Mouse (Mus musculus): ENCODE data around the gene Nod2. TPM values are rescaled to one million over a fixed set of nuclear protein-coding genes. Genes with fewer than 3 reads are reported as not detected.

Nod2 gene
- polyA plus RNA-seq (2014; fragmentation: Illumina TruSeq; extraction: RNeasy Lipid Tissue Mini Kit (QIAGEN cat#74804); ENCODE audit: low read depth, low replicate concordance) = 1.0 TPM

GRCm38 (mm10) chr8:88646837-88647778 lies at the start of gene Nod2:
TSS of gene Nod2 (plus strand) at chr8:88647315.

GRCm38 (mm10) chr8:88635474-88636397 lies 11.4 kb upstream of the Nod2 start, which contains the start of gene Snx20:
TSS of gene Snx20 (minus strand) at chr8:88636128.

GRCm38 (mm10) chr8:88696721-88697641 lies 49.9 kb downstream of the Nod2 start, which contains the start of gene Cyld:
TSS of gene Cyld (plus strand) at chr8:88697028.

Other genes starting within 250 kb of the Nod2 start
- gene Nkd1, start 126.0 kb upstream of the Nod2 start, polyA plus RNA-seq (2014; fragmentation: Illumina TruSeq; extraction: RNeasy Lipid Tissue Mini Kit (QIAGEN cat#74804); ENCODE audit: low read depth, low replicate concordance) = 1.7 TPM
- gene Snx20, start 11.2 kb upstream of the Nod2 start, polyA plus RNA-seq (2014; fragmentation: Illumina TruSeq; extraction: RNeasy Lipid Tissue Mini Kit (QIAGEN cat#74804); ENCODE audit: low read depth, low replicate concordance) = 3.5 TPM
- 72.6 TPM for gene Cyld, start 49.7 kb downstream of the Nod2 start, polyA plus RNA-seq (2014; fragmentation: Illumina TruSeq; extraction: RNeasy Lipid Tissue Mini Kit (QIAGEN cat#74804); ENCODE audit: low read depth, low replicate concordance)